In genomic region chr11:80086844-80087243, GRCm38 (mm10) we compare ENCODE assay signal across 8 mouse cellular contexts. TPM values are rescaled to one million over a fixed set of nuclear protein-coding genes. Genes with fewer than 3 reads are reported as not detected.
DNase-seq lines count a peak whose midpoint lies in the region; ATAC-seq lines count a peak whose summit lies in the region.

No protein-coding gene starts in this region.

- DNase-seq in intestine, embryonic 14.5 days (ENCODE audit: low spot score) = peak; percentile 83
- peak; percentile 89 to 92 for DNase-seq in cerebellum, postnatal 10 days
- DNase-seq in gastrocnemius, adult 18-20 months (ENCODE audit: low spot score) = peak; percentile 76
- peak; percentile 84 for DNase-seq in kidney, adult 11 months
- DNase-seq in left cerebral cortex, postnatal 4 days = peak; percentile 85
- DNase-seq in midbrain, embryonic 14.5 days = peak; percentile 87
- DNase-seq in spleen, postnatal 14 days (ENCODE audit: low spot score in 2 of 2) = peak; percentile 73 to 88

- 6% methylated on average over 5 of the region's 5 CpGs for WGBS in intestine, embryonic 14.5 days
- WGBS in intestine, embryonic 15.5 days = 13% methylated on average over 5 of the region's 5 CpGs
- WGBS in midbrain, embryonic 14.5 days = 5% methylated on average over 5 of the region's 5 CpGs

- no peak overlapping the region for H3K27ac ChIP-seq in intestine, embryonic 14.5 days (ENCODE audit: low read depth)
- H3K27ac ChIP-seq in intestine, embryonic 15.5 days = no peak overlapping the region
- no peak overlapping the region for H3K27ac ChIP-seq in midbrain, embryonic 14.5 days (replicated peaks; ENCODE audit: low read depth, low read length)

- H3K4me3 ChIP-seq in intestine, embryonic 14.5 days (ENCODE audit: low read depth, low read length) = no peak overlapping the region
- H3K4me3 ChIP-seq in intestine, embryonic 15.5 days (replicated peaks) = no peak overlapping the region
- H3K4me3 ChIP-seq in midbrain, embryonic 14.5 days (replicated peaks; ENCODE audit: low read depth, low read length) = no peak overlapping the region

- H3K4me2 ChIP-seq in intestine, embryonic 14.5 days (ENCODE audit: low read length) = no peak overlapping the region
- H3K4me2 ChIP-seq in intestine, embryonic 15.5 days (replicated peaks) = no peak overlapping the region
- no peak overlapping the region for H3K4me2 ChIP-seq in midbrain, embryonic 14.5 days (ENCODE audit: low read length)

- H3K4me1 ChIP-seq in intestine, embryonic 14.5 days (replicated peaks; ENCODE audit: control insufficient read depth, insufficient read depth, low read length) = peaks cover 4% of the 10 kb centered on the region; the same call in 1 of the 2 replicates
- 0 out of 2 replicates have a peak, but pooled peaks cover 4% of the 10 kb centered on the region for H3K4me1 ChIP-seq in intestine, embryonic 15.5 days (replicated peaks)
- H3K4me1 ChIP-seq in midbrain, embryonic 14.5 days (ENCODE audit: control insufficient read depth, insufficient read depth, low read length) = peaks cover 4% of the 10 kb centered on the region; the same call in 1 of the 2 replicates

- H3K27me3 ChIP-seq in intestine, embryonic 14.5 days (replicated peaks; ENCODE audit: control insufficient read depth, insufficient read depth, low read length) = no peaks in the 10 kb centered on the region
- no peaks in the 10 kb centered on the region for H3K27me3 ChIP-seq in intestine, embryonic 15.5 days (replicated peaks)
- H3K27me3 ChIP-seq in midbrain, embryonic 14.5 days (ENCODE audit: control insufficient read depth, insufficient read depth, low read length) = no peaks in the 10 kb centered on the region

- no peaks in the 10 kb centered on the region for H3K36me3 ChIP-seq in intestine, embryonic 14.5 days (ENCODE audit: control insufficient read depth, insufficient read depth, low read length)
- no peaks in the 10 kb centered on the region for H3K36me3 ChIP-seq in intestine, embryonic 15.5 days
- no peaks in the 10 kb centered on the region for H3K36me3 ChIP-seq in midbrain, embryonic 14.5 days (ENCODE audit: control insufficient read depth, insufficient read depth, low read length)

- intact Hi-C loops in left cerebral cortex, postnatal 4 days (cut with DNase I) = no loop called here

- ATAC-seq in intestine, embryonic 14.5 days (replicated peaks; ENCODE audit: low FRiP score, low TSS enrichment, low read depth) = no peak
- ATAC-seq in intestine, embryonic 15.5 days = no peak
- no peak; the same call in 1 of the 2 replicates for ATAC-seq in midbrain, embryonic 14.5 days (ENCODE audit: low FRiP score, low TSS enrichment)

- no peak overlapping the region for H3K9ac ChIP-seq in intestine, embryonic 14.5 days (ENCODE audit: low read length)
- H3K9ac ChIP-seq in intestine, embryonic 15.5 days = no peak overlapping the region
- no peak overlapping the region for H3K9ac ChIP-seq in midbrain, embryonic 14.5 days (replicated peaks; ENCODE audit: low read length)

- no peaks in the 10 kb centered on the region for H3K9me3 ChIP-seq in intestine, embryonic 14.5 days (ENCODE audit: control insufficient read depth, low read length)
- no peaks in the 10 kb centered on the region for H3K9me3 ChIP-seq in intestine, embryonic 15.5 days
- no peaks in the 10 kb centered on the region for H3K9me3 ChIP-seq in midbrain, embryonic 14.5 days (ENCODE audit: control insufficient read depth, low read length)

RNA-seq across cellular contexts. Expression of gene Atad5, which starts 2.4 kb away (rescaled TPM):
- 12.3 and 14.4 TPM in 2 replicates for polyA plus RNA-seq in intestine, embryonic 14.5 days (2014; fragmentation: Nextera tagmentation; extraction: Ambion mirVana)
- polyA plus RNA-seq in intestine, embryonic 15.5 days (2015; fragmentation: Nextera tagmentation; extraction: Ambion mirVana) = 7.3 and 8.9 TPM in 2 replicates
- under 1 TPM; 0.64 to 0.78 TPM for total RNA-seq in gastrocnemius, adult 18-20 months (2021)
- total RNA-seq in left cerebral cortex, postnatal 4 days (2021) = 1 to 10 TPM; 8.0 to 8.9 TPM
- polyA plus RNA-seq in midbrain, embryonic 14.5 days (2014; fragmentation: Nextera tagmentation; extraction: Ambion mirVana) = 5.9 and 7.1 TPM in 2 replicates

RNA-seq across cellular contexts. Expression of gene Crlf3, which starts 6.1 kb away (rescaled TPM):
- polyA plus RNA-seq in intestine, embryonic 14.5 days (2014; fragmentation: Nextera tagmentation; extraction: Ambion mirVana) = 29.2 and 32.4 TPM in 2 replicates
- 26.4 and 31.7 TPM in 2 replicates for polyA plus RNA-seq in intestine, embryonic 15.5 days (2015; fragmentation: Nextera tagmentation; extraction: Ambion mirVana)
- 1 to 10 TPM; 3.4 to 3.9 TPM for total RNA-seq in gastrocnemius, adult 18-20 months (2021)
- total RNA-seq in left cerebral cortex, postnatal 4 days (2021) = 10 to 100 TPM; 13.1 to 14.5 TPM
- 9.2 and 12.7 TPM in 2 replicates for polyA plus RNA-seq in midbrain, embryonic 14.5 days (2014; fragmentation: Nextera tagmentation; extraction: Ambion mirVana)

RNA-seq across cellular contexts. Expression of gene Tefm, which starts 55.1 kb away (rescaled TPM):
- polyA plus RNA-seq in intestine, embryonic 14.5 days (2014; fragmentation: Nextera tagmentation; extraction: Ambion mirVana) = 29.3 and 31.7 TPM in 2 replicates
- polyA plus RNA-seq in intestine, embryonic 15.5 days (2015; fragmentation: Nextera tagmentation; extraction: Ambion mirVana) = 30.9 and 33.8 TPM in 2 replicates
- 10 to 100 TPM; 19.2 to 20.5 TPM for total RNA-seq in gastrocnemius, adult 18-20 months (2021)
- total RNA-seq in left cerebral cortex, postnatal 4 days (2021) = 10 to 100 TPM; 11.2 to 11.4 TPM
- polyA plus RNA-seq in midbrain, embryonic 14.5 days (2014; fragmentation: Nextera tagmentation; extraction: Ambion mirVana) = 24.0 and 25.4 TPM in 2 replicates
